Mouse (Mus musculus) mature B cell (primary cell): ENCODE measurements around the gene Arhgap32.

Experiments
- in situ Hi-C: fragments of 300-500 bp; cut with MboI; formaldehyde crosslinking; loops from 2 replicates; pipeline ENCODE4 v1.14.3; 2019

The Arhgap32 gene

GRCm38 (mm10) chr9:32250486-32250885, 134.6 kb downstream of the Arhgap32 start:
- in situ Hi-C loops: no loop called here

GRCm38 (mm10) chr9:32253721-32254120, 137.8 kb downstream of the Arhgap32 start:
- in situ Hi-C loops: no loop called here

GRCm38 (mm10) chr9:32257365-32257764, 141.4 kb downstream of the Arhgap32 start:
- in situ Hi-C loops: no loop called here

- in situ Hi-C loops: no loop called here
Measured at GRCm38 (mm10) chr9:32257882-32258281, 141.9 kb downstream of the Arhgap32 start.

DNA sequence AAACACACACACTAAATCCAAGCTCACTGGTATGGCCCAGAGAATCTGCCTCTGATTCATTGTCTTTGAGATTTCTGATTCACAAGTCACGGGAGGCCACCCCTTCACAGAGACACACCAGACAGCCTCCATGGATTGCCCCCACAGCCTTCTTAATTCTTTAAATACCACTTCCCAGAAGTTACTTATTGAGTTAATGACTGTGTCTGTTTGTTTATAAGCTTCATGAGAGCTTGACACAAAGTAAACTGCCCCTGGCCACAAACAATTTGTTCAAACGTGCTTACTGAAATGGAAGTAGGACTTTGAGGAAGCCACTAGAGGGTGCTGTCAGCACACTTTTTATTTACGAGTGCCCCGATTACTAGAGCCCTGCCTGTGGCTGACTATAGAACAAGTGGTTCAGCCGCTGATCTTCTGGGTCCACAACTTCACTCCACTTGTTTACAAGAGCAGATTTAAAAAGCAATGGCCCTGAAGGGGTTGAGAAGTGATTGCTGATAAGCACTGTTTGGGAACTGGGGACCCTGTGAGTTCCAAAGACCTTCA, 156.0 kb downstream of the Arhgap32 start:
- in situ Hi-C loops: loop anchor here (5.0 to 10.0 kb wide), 2 partner anchors 313 to 825 kb away; no protein-coding TSS in a partner anchor

GRCm38 (mm10) chr9:32278052-32278451, 162.1 kb downstream of the Arhgap32 start:
- in situ Hi-C loops: loop anchor here (10.0 kb wide), 1 partner anchor 307 kb away; no protein-coding TSS in a partner anchor

DNA sequence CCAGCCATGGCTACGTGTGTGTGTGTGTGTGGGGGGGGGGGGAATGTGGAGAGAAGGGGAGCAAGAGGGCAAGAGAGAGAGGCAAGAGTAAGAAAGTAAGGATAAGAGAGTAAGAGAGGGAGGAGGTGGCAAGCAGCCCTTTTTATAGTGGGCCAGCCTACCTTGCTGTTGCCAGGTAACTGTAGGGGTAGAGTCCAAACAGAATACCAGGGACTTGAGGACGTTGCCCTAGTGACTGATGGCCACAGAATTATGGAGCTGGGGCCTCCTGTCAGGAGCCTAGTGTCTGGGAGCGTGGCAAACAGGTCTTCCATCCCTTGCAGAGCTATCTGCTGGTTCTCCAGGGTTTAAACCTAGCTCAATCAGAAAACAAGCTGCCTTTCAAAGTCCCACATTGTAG, 163.9 kb downstream of the Arhgap32 start:
- in situ Hi-C loops: loop anchor here (10.0 kb wide), 1 partner anchor 305 kb away; no protein-coding TSS in a partner anchor

GRCm38 (mm10) chr9:32280456-32280855, 164.5 kb downstream of the Arhgap32 start:
- in situ Hi-C loops: no loop called here

DNA sequence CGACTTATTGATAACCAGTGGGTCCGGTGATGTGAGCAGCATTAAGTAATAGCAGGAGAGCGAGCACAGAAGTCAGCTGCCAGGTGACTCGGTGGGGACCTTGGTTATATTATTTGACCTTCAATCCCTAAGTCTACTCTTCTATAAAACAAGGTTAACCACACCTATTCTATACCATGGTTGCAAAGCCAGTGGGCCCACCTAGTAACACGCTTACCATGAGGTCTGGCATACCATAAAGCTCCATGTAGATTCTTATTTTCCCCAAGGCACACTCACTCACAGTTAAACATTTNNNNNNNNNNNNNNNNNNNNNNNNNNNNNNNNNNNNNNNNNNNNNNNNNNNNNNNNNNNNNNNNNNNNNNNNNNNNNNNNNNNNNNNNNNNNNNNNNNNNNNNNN, 167.7 kb downstream of the Arhgap32 start:
- in situ Hi-C loops: no loop called here

GRCm38 (mm10) chr9:32291618-32292017, 175.7 kb downstream of the Arhgap32 start:
- in situ Hi-C loops: no loop called here

DNA sequence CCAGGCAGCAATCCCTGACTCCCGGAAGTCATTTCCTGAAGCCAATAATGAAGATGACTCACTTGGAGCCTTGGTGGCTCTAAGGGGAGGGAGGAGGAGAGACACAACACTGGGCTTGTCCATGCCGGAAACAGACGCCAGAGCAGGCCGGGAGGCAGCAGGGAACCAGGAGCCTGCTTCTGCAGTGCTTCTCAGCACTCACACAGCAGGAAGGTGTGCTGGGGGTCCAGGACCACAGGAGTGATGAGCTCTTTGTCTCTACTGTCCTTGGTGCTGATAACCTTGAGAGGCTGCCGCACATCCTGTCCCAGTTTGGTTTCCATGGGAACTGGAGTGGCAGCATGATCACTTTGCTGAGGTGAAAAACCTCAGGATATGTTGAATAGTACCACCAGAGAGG, 176.8 kb downstream of the Arhgap32 start:
- in situ Hi-C loops: no loop called here

GRCm38 (mm10) chr9:32295061-32295800, 179.3 kb downstream of the Arhgap32 start:
- in situ Hi-C loops: no loop called here

DNA sequence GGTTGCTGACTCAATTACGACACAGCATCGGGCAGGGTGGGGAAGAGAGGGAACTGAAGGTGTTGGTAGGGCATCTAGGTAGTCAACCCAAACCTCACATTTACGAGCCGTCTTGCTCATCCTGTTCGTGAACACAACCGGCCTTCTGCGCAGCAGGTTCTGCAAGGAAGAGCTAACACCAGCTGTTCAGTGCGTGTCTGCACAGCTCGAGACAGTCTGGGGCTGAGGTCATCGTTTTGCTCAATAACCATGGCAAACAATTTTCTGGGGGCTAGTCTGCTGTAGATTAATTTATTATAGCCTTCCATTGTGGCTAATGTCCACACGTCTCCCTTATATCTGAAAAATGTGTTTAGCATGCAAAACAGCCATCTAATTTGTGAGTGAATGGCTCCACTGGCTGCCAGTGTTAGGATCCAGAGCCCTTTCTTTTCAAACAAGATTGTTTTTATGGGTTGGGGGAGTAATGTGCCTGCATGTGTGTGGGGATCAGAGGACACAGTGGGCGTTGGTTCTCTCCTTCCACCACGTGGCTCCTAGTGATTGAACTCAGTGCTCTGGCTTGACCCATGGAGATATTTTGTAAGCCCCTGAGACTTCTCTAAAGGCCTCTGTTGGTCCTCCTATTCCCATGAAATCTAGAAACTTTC, 186.7 kb downstream of the Arhgap32 start:
- in situ Hi-C loops: no loop called here

DNA sequence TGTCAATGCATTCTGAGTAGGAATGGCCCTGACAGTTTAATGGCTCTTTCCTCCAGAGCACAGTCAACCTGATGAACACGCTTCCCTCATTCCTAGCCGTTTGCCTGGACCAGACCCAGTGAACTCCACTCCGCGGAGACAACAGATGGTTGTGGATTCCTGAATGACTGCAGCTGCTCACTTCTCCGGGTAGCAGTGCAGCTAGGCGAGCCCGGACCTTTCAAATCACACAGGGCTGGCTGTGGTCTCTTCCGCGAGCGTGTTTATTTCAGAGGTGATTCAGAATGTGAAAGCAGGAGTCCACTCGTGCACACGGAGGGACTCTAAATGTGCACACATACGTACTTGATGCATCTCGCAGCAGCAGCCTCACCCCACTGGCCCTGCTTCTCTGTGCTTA, 195.8 kb downstream of the Arhgap32 start:
- in situ Hi-C loops: no loop called here

DNA sequence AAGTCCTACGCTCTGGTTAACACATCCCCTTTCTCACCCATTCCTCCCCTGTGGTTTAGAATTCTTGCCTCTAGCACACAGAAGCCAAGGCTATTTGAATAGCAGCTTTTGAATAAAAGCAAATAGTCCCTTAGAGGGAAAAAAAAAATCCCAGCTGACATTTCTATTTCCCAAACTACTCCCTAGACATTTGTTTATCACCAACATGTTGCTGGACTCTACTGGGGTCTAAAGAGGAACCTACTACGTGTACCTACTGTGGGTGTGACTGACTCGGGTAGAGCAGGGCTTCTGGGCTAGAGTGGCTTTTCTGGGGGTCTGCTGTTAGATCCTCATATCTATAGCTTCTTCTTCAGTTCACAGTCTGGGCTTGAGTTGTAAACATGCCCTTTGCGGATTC, 196.3 kb downstream of the Arhgap32 start:
- in situ Hi-C loops: no loop called here

DNA sequence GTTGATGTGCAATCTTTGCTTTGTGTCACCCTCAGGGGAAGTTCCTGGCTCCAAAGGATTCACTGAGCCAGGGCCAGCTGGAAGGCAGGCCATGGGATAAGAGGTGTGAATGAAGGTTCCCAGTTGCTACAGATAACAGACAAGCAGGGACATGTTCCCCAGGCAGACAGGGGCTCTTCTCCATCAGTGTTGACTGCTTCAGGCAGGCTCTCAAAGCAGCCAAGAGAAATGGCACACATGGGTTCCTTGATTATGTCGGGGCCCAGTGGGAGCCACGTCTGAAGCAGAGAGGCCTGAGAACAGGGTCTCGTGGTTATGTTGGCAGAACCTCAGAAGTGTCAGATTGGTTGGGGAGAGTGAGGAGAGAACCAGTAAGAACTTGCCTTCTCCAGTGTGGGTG, 198.1 kb downstream of the Arhgap32 start:
- in situ Hi-C loops: no loop called here

DNA sequence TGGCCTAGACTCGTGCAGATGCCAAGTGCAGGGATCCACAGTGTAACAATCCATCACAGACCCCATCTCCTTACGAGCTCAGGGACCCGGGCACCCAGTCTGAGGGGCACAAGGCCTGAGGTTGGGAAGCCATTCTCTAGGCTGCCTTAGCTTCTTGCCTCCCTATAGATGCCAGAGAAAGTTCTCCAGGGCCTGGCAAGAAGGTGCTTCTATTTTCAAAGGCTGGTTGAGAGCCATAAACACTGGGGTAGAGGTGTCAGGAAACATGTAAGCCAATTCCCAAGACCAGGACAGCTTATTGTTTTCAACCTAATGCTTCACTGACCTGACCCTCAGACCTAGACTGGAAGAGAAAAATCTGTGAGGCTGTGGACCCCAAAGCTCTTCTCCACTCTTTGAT, 200.1 kb downstream of the Arhgap32 start:
- in situ Hi-C loops: no loop called here
